Mouse (Mus musculus): ENCODE data around the gene Tut7.

DNA sequence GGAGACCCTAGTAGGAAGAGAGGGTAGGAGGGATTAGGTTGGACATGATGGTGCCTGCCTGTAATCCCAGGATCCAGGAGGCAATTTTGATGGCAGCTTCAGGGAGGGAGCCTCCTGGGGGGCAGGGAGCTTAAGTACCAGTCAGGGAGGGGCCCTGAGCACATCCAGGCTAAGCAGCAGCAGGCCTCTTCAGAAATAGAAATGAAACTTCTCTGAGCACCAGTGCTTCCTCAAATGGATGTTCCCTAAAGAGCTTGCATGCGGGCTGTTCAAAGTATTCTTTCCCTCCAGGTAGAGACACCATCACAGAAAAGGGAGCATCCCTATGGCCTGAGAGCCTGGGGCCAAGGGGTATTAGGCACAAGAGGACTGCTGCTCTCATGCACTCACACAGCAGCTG lies 24.6 kb downstream of the Tut7 start:
- no peak for TF ChIP-seq CTCF (IDR thresholded peaks at IDR 0.05; ENCODE audit: low read depth, low read length)
- no peak for TF ChIP-seq POLR2A (IDR thresholded peaks at IDR 0.05; ENCODE audit: insufficient read depth, low read length)
- TF ChIP-seq EP300 (IDR thresholded peaks at IDR 0.05; ENCODE audit: insufficient read depth, low read depth, low read length): no peak
